Mouse (Mus musculus): ENCODE data around the gene Dnah1. TPM values are rescaled to one million over a fixed set of nuclear protein-coding genes. Genes with fewer than 3 reads are reported as not detected.

Dnah1 gene
- polyA plus RNA-seq, 1 experiment from 2014 or later: 4.9 TPM

- ATAC-seq: 0 out of 2 replicates have a peak, but pooled peaks have one; percentile 76
- WGBS: 18% methylated on average over 11 of the region's 11 CpGs
Observed at GRCm38 (mm10) chr14:31233996-31234591, 89.6 kb downstream of the Dnah1 start.

GRCm38 (mm10) chr14:31233070-31233995 lies 90.4 kb downstream of the Dnah1 start:
- Histone ChIP-seq H3K9me3 (replicated peaks; ENCODE audit: control insufficient read depth, low read length, poor library complexity, severe bottlenecking) (no peaks in the 10 kb centered on the region), H3K4me2 (ENCODE audit: low read length) (no peak overlapping the region), H3K4me1 (ENCODE audit: control insufficient read depth, insufficient read depth, low read length) (no peaks in the 10 kb centered on the region), H3K36me3 (ENCODE audit: control insufficient read depth, insufficient read depth, low read length) (no peaks in the 10 kb centered on the region), H3K27ac (ENCODE audit: low read length) (no peak overlapping the region), H3K9ac (ENCODE audit: low read depth, low read length) (no peak overlapping the region), H3K27me3 (ENCODE audit: control insufficient read depth, insufficient read depth, low read depth, low read length) (no peaks in the 10 kb centered on the region), H3K4me3 (ENCODE audit: low read depth, low read length) (no peak overlapping the region)
- no peak for ATAC-seq
- 86% methylated on average over 14 of the region's 14 CpGs for WGBS

More at GRCm38 (mm10) chr14:31233996-31234591, 89.6 kb downstream of the Dnah1 start:
- peak overlapping the region; percentile 23; the same call in 1 of the 2 replicates for H3K4me2 ChIP-seq (ENCODE audit: low read length)
- no peaks in the 10 kb centered on the region for H3K9me3 ChIP-seq (replicated peaks; ENCODE audit: control insufficient read depth, low read length, poor library complexity, severe bottlenecking)
- no peaks in the 10 kb centered on the region for H3K27me3 ChIP-seq (ENCODE audit: control insufficient read depth, insufficient read depth, low read depth, low read length)
- no peak overlapping the region for H3K4me3 ChIP-seq (ENCODE audit: low read depth, low read length)
- H3K4me1 ChIP-seq (ENCODE audit: control insufficient read depth, insufficient read depth, low read length): no peaks in the 10 kb centered on the region
- no peak overlapping the region for H3K9ac ChIP-seq (ENCODE audit: low read depth, low read length)
- H3K36me3 ChIP-seq (ENCODE audit: control insufficient read depth, insufficient read depth, low read length): no peaks in the 10 kb centered on the region
- H3K27ac ChIP-seq (ENCODE audit: low read length): no peak overlapping the region

GRCm38 (mm10) chr14:31232404-31233069 lies 91.2 kb downstream of the Dnah1 start:
- Histone ChIP-seq H3K27ac (ENCODE audit: low read length) (no peak overlapping the region), H3K9me3 (replicated peaks; ENCODE audit: control insufficient read depth, low read length, poor library complexity, severe bottlenecking) (no peaks in the 10 kb centered on the region), H3K9ac (ENCODE audit: low read depth, low read length) (no peak overlapping the region), H3K27me3 (ENCODE audit: control insufficient read depth, insufficient read depth, low read depth, low read length) (no peaks in the 10 kb centered on the region), H3K4me3 (ENCODE audit: low read depth, low read length) (no peak overlapping the region), H3K4me2 (ENCODE audit: low read length) (no peak overlapping the region), H3K4me1 (ENCODE audit: control insufficient read depth, insufficient read depth, low read length) (no peaks in the 10 kb centered on the region), H3K36me3 (ENCODE audit: control insufficient read depth, insufficient read depth, low read length) (no peaks in the 10 kb centered on the region)
- 85% methylated on average over 13 of the region's 13 CpGs for WGBS
- no peak for ATAC-seq

GRCm38 (mm10) chr14:31230442-31230841 lies 93.3 kb downstream of the Dnah1 start:
- no peaks in the 10 kb centered on the region for H3K9me3 ChIP-seq (replicated peaks; ENCODE audit: control insufficient read depth, low read length, poor library complexity, severe bottlenecking)
- ATAC-seq: no peak
- H3K9ac ChIP-seq (ENCODE audit: low read depth, low read length): no peak overlapping the region
- H3K36me3 ChIP-seq (ENCODE audit: control insufficient read depth, insufficient read depth, low read length): no peaks in the 10 kb centered on the region
- H3K27ac ChIP-seq (ENCODE audit: low read length): no peak overlapping the region
- no peak overlapping the region for H3K4me2 ChIP-seq (ENCODE audit: low read length)
- no peaks in the 10 kb centered on the region; the same call in 1 of the 2 replicates for H3K4me1 ChIP-seq (ENCODE audit: control insufficient read depth, insufficient read depth, low read length)
- H3K27me3 ChIP-seq (ENCODE audit: control insufficient read depth, insufficient read depth, low read depth, low read length): no peaks in the 10 kb centered on the region
- WGBS: 64% methylated on average over 8 of the region's 8 CpGs
- H3K4me3 ChIP-seq (ENCODE audit: low read depth, low read length): no peak overlapping the region

GRCm38 (mm10) chr14:31228234-31228633 lies 95.5 kb downstream of the Dnah1 start:
- no peaks in the 10 kb centered on the region for H3K27me3 ChIP-seq (ENCODE audit: control insufficient read depth, insufficient read depth, low read depth, low read length)
- WGBS: 76% methylated on average over 6 of the region's 6 CpGs
- no peak overlapping the region for H3K4me3 ChIP-seq (ENCODE audit: low read depth, low read length)
- no peak overlapping the region for H3K27ac ChIP-seq (ENCODE audit: low read length)
- no peak overlapping the region for H3K9ac ChIP-seq (ENCODE audit: low read depth, low read length)
- H3K36me3 ChIP-seq (ENCODE audit: control insufficient read depth, insufficient read depth, low read length): no peaks in the 10 kb centered on the region
- H3K4me1 ChIP-seq (ENCODE audit: control insufficient read depth, insufficient read depth, low read length): no peaks in the 10 kb centered on the region; the same call in 1 of the 2 replicates
- no peaks in the 10 kb centered on the region for H3K9me3 ChIP-seq (replicated peaks; ENCODE audit: control insufficient read depth, low read length, poor library complexity, severe bottlenecking)
- no peak overlapping the region for H3K4me2 ChIP-seq (ENCODE audit: low read length)
- no peak for ATAC-seq

GRCm38 (mm10) chr14:31226978-31227377 lies 96.7 kb downstream of the Dnah1 start:
- ATAC-seq: 0 out of 2 replicates have a peak, but pooled peaks have one; percentile 54
- Histone ChIP-seq H3K4me3 (ENCODE audit: low read depth, low read length) (no peak overlapping the region), H3K4me1 (ENCODE audit: control insufficient read depth, insufficient read depth, low read length) (no peaks in the 10 kb centered on the region; the same call in 1 of the 2 replicates), H3K27me3 (ENCODE audit: control insufficient read depth, insufficient read depth, low read depth, low read length) (no peaks in the 10 kb centered on the region), H3K9me3 (replicated peaks; ENCODE audit: control insufficient read depth, low read length, poor library complexity, severe bottlenecking) (no peaks in the 10 kb centered on the region), H3K27ac (ENCODE audit: low read length) (no peak overlapping the region), H3K36me3 (ENCODE audit: control insufficient read depth, insufficient read depth, low read length) (no peaks in the 10 kb centered on the region), H3K9ac (ENCODE audit: low read depth, low read length) (no peak overlapping the region), H3K4me2 (ENCODE audit: low read length) (no peak overlapping the region)
- 52% methylated on average over 4 of the region's 4 CpGs for WGBS

- Histone ChIP-seq H3K4me1 (ENCODE audit: control insufficient read depth, insufficient read depth, low read length) (peaks cover 3% of the 10 kb centered on the region; the same call in 1 of the 2 replicates), H3K36me3 (ENCODE audit: control insufficient read depth, insufficient read depth, low read length) (no peaks in the 10 kb centered on the region), H3K9me3 (replicated peaks; ENCODE audit: control insufficient read depth, low read length, poor library complexity, severe bottlenecking) (no peaks in the 10 kb centered on the region), H3K4me3 (ENCODE audit: low read depth, low read length) (no peak within 1 kb of the TSS), H3K9ac (ENCODE audit: low read depth, low read length) (no peak within 1 kb of the TSS), H3K4me2 (ENCODE audit: low read length) (no peak within 1 kb of the TSS), H3K27ac (ENCODE audit: low read length) (no peak within 1 kb of the TSS), H3K27me3 (ENCODE audit: control insufficient read depth, insufficient read depth, low read depth, low read length) (no peaks in the 10 kb centered on the region)
- ATAC-seq: 0 out of 2 replicates have a peak, but pooled peaks have one; percentile 60
- WGBS: 11% methylated on average over 11 of the region's 11 CpGs
Observed at GRCm38 (mm10) chr14:31217666-31218065, 106.0 kb downstream of the Dnah1 start, which contains the start of gene Sema3g. Sema3g (plus strand) TSS chr14:31217860.

- no peak within 1 kb of the TSS for H3K4me3 ChIP-seq (ENCODE audit: low read depth, low read length)
- H3K4me1 ChIP-seq (ENCODE audit: control insufficient read depth, insufficient read depth, low read length): peaks cover 3% of the 10 kb centered on the region; the same call in 1 of the 2 replicates
- 41% methylated on average over 2 of the region's 2 CpGs for WGBS
- no peaks in the 10 kb centered on the region for H3K9me3 ChIP-seq (replicated peaks; ENCODE audit: control insufficient read depth, low read length, poor library complexity, severe bottlenecking)
- H3K4me2 ChIP-seq (ENCODE audit: low read length): no peak within 1 kb of the TSS
- H3K9ac ChIP-seq (ENCODE audit: low read depth, low read length): 0 out of 2 replicates have a peak within 1 kb of the TSS, but pooled peaks have one; percentile 22
- H3K36me3 ChIP-seq (ENCODE audit: control insufficient read depth, insufficient read depth, low read length): no peaks in the 10 kb centered on the region
- no peak within 1 kb of the TSS for H3K27ac ChIP-seq (ENCODE audit: low read length)
- no peak for ATAC-seq
- no peaks in the 10 kb centered on the region for H3K27me3 ChIP-seq (ENCODE audit: control insufficient read depth, insufficient read depth, low read depth, low read length)
Observed at GRCm38 (mm10) chr14:31216846-31217245, 106.8 kb downstream of the Dnah1 start, which contains the start of gene Nisch. Nisch (minus strand) TSS chr14:31216946.
